Mouse (Mus musculus): ENCODE data around the gene Ccdc172. TPM values are rescaled to one million over a fixed set of nuclear protein-coding genes. Genes with fewer than 3 reads are reported as not detected.

Gene Ccdc172
- not detected in 2 replicates for total RNA-seq (2014; rRNA removed)
- not detected in 2 replicates for polyA plus RNA-seq (2015; fragmentation: Nextera tagmentation; extraction: Ambion mirVana)

DNA sequence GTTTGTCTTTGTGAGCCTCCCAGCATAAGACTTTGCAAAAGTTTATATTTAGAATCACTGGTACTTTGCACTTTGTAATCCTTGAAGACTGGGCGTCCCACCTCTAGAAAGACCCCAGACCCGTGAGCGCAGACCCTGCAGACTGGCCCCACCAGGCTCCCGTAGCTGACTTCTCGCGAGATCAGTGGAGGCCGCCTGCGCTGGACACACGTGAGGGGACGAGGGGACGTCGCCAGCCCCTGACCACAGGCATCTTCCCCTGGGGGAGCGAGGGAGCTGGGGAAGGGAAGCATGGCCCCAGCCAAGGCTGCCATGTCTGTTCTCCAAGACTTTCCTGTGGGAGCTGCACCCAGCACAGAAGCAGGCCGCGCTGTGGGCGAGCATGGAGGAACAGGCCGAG lies at the start of gene Ccdc172:
Gene Ccdc172 (plus strand): TSS at position 176 of the 400 bp plus-strand sequence.
- H3K4me2 ChIP-seq (ENCODE audit: low read depth, low read length, poor library complexity, severe bottlenecking), result no peak within 1 kb of the TSS
- H3K4me3 ChIP-seq (ENCODE audit: low read depth, low read length), result no peak within 1 kb of the TSS
- H3K4me1 ChIP-seq (ENCODE audit: insufficient read depth, low read length), result no peaks in the 10 kb centered on the region
- no peak within 1 kb of the TSS for H3K27ac ChIP-seq (ENCODE audit: low read depth, low read length)
- H3K9me3 ChIP-seq (ENCODE audit: low read length), result no peaks in the 10 kb centered on the region
- H3K36me3 ChIP-seq (ENCODE audit: insufficient read depth, low read length), result no peaks in the 10 kb centered on the region
- H3K9ac ChIP-seq (replicated peaks; ENCODE audit: low read length, poor library complexity, severe bottlenecking), result no peak within 1 kb of the TSS
- H3K27me3 ChIP-seq (ENCODE audit: insufficient read depth, low read length), result no peaks in the 10 kb centered on the region
- ATAC-seq (ENCODE audit: low FRiP score), result no peak
- no peak for TF ChIP-seq CTCF (IDR thresholded peaks at IDR 0.05)
- no peak for DNase-seq (ENCODE audit: low spot score)
- WGBS, result 96% methylated on average over 17 of the region's 17 CpGs

DNA sequence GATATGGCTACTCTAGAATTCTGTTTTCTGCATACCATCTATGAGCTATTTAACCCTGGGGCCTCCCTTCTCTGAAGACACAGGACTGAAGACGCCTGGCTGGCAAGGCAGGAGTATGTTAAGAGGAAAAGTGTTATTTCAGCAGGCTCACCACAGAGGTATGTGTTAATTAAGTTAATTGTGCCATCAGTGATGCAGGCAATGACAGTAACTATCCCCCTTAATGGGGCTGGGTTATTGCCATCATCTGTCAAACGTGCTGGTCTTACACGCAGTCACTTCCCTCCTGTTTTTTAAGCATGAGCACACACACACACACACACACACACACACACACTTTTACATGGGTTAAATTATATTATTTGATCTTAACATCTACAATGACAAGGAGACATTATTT lies 48.0 kb upstream of the Ccdc172 start:
- no peaks in the 10 kb centered on the region for H3K27me3 ChIP-seq (ENCODE audit: insufficient read depth, low read length)
- H3K27ac ChIP-seq (ENCODE audit: low read depth, low read length), result no peak overlapping the region
- no peak for TF ChIP-seq CTCF (IDR thresholded peaks at IDR 0.05)
- no peaks in the 10 kb centered on the region for H3K36me3 ChIP-seq (ENCODE audit: insufficient read depth, low read length)
- no peak overlapping the region for H3K9ac ChIP-seq (replicated peaks; ENCODE audit: low read length, poor library complexity, severe bottlenecking)
- DNase-seq (ENCODE audit: low spot score) (no peak), ATAC-seq (ENCODE audit: low FRiP score) (no peak)
- no peaks in the 10 kb centered on the region for H3K9me3 ChIP-seq (ENCODE audit: low read length)
- no peak overlapping the region for H3K4me3 ChIP-seq (ENCODE audit: low read depth, low read length)
- 82% methylated on average over 3 of the region's 3 CpGs for WGBS
- no peaks in the 10 kb centered on the region for H3K4me1 ChIP-seq (ENCODE audit: insufficient read depth, low read length)
- H3K4me2 ChIP-seq (ENCODE audit: low read depth, low read length, poor library complexity, severe bottlenecking), result no peak overlapping the region

DNA sequence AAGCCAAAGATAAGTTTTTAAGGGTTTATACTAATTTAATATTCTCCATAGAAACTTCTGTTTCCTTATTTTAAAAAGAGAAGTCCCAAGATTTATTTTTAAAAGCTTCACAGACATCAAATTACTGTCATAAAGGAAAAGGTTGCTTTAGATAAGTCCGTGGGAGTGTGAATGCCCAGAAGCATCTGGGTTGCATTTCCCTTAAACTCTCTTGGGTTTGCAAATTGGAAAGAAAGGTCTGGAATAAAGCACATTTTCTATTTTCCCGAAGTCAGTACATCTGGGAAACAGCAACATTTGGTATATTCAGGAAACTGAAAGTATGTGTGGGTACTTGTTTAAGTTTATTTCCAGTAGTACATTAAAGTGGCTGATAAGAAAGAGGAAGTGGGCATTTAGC lies 43.5 kb upstream of the Ccdc172 start:
- no peak overlapping the region for H3K27ac ChIP-seq (ENCODE audit: low read depth, low read length)
- no peak for TF ChIP-seq CTCF (IDR thresholded peaks at IDR 0.05)
- no peaks in the 10 kb centered on the region for H3K36me3 ChIP-seq (ENCODE audit: insufficient read depth, low read length)
- no peak overlapping the region for H3K4me3 ChIP-seq (ENCODE audit: low read depth, low read length)
- no peak overlapping the region for H3K9ac ChIP-seq (replicated peaks; ENCODE audit: low read length, poor library complexity, severe bottlenecking)
- no peaks in the 10 kb centered on the region for H3K9me3 ChIP-seq (ENCODE audit: low read length)
- ATAC-seq (ENCODE audit: low FRiP score) (no peak), DNase-seq (ENCODE audit: low spot score) (no peak)
- H3K4me2 ChIP-seq (ENCODE audit: low read depth, low read length, poor library complexity, severe bottlenecking), result no peak overlapping the region
- no peaks in the 10 kb centered on the region for H3K27me3 ChIP-seq (ENCODE audit: insufficient read depth, low read length)
- H3K4me1 ChIP-seq (ENCODE audit: insufficient read depth, low read length), result no peaks in the 10 kb centered on the region
- 51% methylated on average over 2 of the region's 2 CpGs for WGBS

DNA sequence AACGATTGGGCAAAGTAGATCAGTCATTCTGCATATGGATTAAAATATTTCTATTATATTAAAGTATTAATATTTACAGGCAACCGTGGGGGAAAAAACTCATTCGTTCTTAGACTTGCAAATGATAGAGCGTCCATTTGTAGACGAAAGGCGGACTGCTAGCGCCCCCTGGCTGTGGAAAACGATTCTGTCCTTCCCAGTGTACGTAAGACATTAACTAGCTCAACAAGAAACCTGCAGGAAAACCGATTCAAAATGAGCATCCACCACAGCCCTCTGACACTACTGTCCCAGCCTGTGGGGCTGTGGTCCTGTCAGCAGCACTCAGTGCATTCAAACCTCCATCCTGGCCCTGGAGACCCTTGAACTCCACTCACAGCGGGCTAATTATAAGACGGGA lies 42.4 kb upstream of the Ccdc172 start:
- Histone ChIP-seq H3K27ac (ENCODE audit: low read depth, low read length) (no peak overlapping the region), H3K9ac (replicated peaks; ENCODE audit: low read length, poor library complexity, severe bottlenecking) (no peak overlapping the region), H3K4me2 (ENCODE audit: low read depth, low read length, poor library complexity, severe bottlenecking) (no peak overlapping the region), H3K4me3 (ENCODE audit: low read depth, low read length) (no peak overlapping the region), H3K36me3 (ENCODE audit: insufficient read depth, low read length) (no peaks in the 10 kb centered on the region), H3K9me3 (ENCODE audit: low read length) (no peaks in the 10 kb centered on the region), H3K4me1 (ENCODE audit: insufficient read depth, low read length) (no peaks in the 10 kb centered on the region), H3K27me3 (ENCODE audit: insufficient read depth, low read length) (no peaks in the 10 kb centered on the region)
- ATAC-seq (ENCODE audit: low FRiP score), result no peak
- WGBS, result 11% methylated on average over 12 of the region's 12 CpGs
- DNase-seq (ENCODE audit: low spot score), result peak; percentile 91
- TF ChIP-seq CTCF (IDR thresholded peaks at IDR 0.05), result peak; percentile 92

DNA sequence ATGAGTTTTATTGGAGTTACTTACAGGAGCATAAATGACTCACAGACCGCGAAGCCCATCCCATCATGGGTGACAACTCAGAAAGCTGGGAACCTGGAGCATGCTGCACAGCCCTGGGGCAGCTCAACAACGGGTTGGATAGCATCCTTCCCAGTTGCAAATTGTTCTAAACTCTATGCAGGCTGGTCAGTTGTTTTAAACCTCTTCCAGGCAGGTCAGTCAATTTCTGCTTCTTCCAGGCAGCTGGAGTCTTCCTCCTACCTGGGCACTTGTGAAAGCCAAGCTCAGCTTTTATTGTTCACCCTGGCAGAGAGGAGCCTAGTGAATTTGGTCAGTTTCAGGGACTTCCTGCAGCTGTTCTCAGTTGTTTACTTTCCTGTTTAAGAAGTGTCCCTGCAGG lies 37.5 kb upstream of the Ccdc172 start:
- ATAC-seq (ENCODE audit: low FRiP score), result no peak
- no peak for DNase-seq (ENCODE audit: low spot score)
- no peaks in the 10 kb centered on the region for H3K9me3 ChIP-seq (ENCODE audit: low read length)
- no peaks in the 10 kb centered on the region for H3K27me3 ChIP-seq (ENCODE audit: insufficient read depth, low read length)
- WGBS, result 91% methylated on average over 3 of the region's 3 CpGs
- H3K9ac ChIP-seq (replicated peaks; ENCODE audit: low read length, poor library complexity, severe bottlenecking), result no peak overlapping the region
- H3K27ac ChIP-seq (ENCODE audit: low read depth, low read length), result no peak overlapping the region
- H3K4me3 ChIP-seq (ENCODE audit: low read depth, low read length), result no peak overlapping the region
- H3K4me1 ChIP-seq (ENCODE audit: insufficient read depth, low read length), result no peaks in the 10 kb centered on the region
- H3K36me3 ChIP-seq (ENCODE audit: insufficient read depth, low read length), result no peaks in the 10 kb centered on the region
- no peak for TF ChIP-seq CTCF (IDR thresholded peaks at IDR 0.05)
- no peak overlapping the region for H3K4me2 ChIP-seq (ENCODE audit: low read depth, low read length, poor library complexity, severe bottlenecking)

DNA sequence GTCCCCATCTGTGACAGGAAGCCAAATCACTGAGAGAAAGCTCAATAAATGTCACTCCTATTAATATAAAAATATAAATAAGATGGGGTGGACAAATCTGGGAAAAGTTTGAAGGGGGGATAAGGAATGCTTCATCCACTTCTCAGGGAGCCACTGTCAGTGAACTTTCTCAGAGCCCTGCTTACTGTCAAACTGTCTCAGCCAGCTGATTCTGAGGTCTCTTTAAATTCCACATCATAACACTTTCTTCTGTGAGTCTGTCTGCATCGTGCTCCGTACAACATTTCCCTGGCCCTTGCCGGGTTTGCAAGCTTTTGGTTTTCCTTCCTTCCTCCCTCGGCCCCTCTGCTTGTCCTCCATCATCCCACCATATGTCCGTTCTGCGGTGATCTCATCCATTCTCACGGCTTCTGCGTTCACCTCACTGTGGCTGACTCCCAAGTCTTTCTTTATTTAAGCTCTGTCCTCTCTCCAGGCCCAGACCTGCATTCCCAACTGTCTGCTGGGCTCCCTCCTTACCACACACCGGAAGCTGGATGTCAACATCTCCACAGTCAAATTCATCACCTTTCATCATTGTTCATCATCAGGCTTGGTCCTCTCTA lies 29.3 kb upstream of the Ccdc172 start:
- no peaks in the 10 kb centered on the region for H3K36me3 ChIP-seq (ENCODE audit: insufficient read depth, low read length)
- TF ChIP-seq CTCF (IDR thresholded peaks at IDR 0.05), result no peak
- no peak overlapping the region for H3K4me3 ChIP-seq (ENCODE audit: low read depth, low read length)
- no peak for ATAC-seq (ENCODE audit: low FRiP score)
- no peak overlapping the region for H3K4me2 ChIP-seq (ENCODE audit: low read depth, low read length, poor library complexity, severe bottlenecking)
- H3K4me1 ChIP-seq (ENCODE audit: insufficient read depth, low read length), result no peaks in the 10 kb centered on the region
- H3K9ac ChIP-seq (replicated peaks; ENCODE audit: low read length, poor library complexity, severe bottlenecking), result no peak overlapping the region
- no peak for DNase-seq (ENCODE audit: low spot score)
- H3K9me3 ChIP-seq (ENCODE audit: low read length), result no peaks in the 10 kb centered on the region
- H3K27ac ChIP-seq (ENCODE audit: low read depth, low read length), result no peak overlapping the region
- H3K27me3 ChIP-seq (ENCODE audit: insufficient read depth, low read length), result no peaks in the 10 kb centered on the region
- WGBS, result 88% methylated on average over 9 of the region's 9 CpGs

Data from midbrain, postnatal 0 days (tissue).